Mouse (Mus musculus) lung, postnatal 10 days (tissue): Measurements from ENCODE around the gene Hint2.

Experiments used
- DNase-seq: peaks from one replicate; pipeline ENCODE4 v3.0.0; 2021

Gene Hint2

GRCm38 (mm10) chr4:43656339-43657109 is at the start of gene Hint2:
Gene Hint2 (minus strand): TSS chr4:43656466.
- peak; percentile 97 for DNase-seq

GRCm38 (mm10) chr4:43705991-43706390 is 49.7 kb upstream of the Hint2 start:
- peak; percentile 32 for DNase-seq

GRCm38 (mm10) chr4:43703851-43704250 is 47.6 kb upstream of the Hint2 start:
- DNase-seq = peak; percentile 54

- no peak for DNase-seq
Measured at GRCm38 (mm10) chr4:43703439-43703838, 47.2 kb upstream of the Hint2 start.

GRCm38 (mm10) chr4:43700707-43701106 is 44.4 kb upstream of the Hint2 start, which contains the start of gene Olfr70:
Gene Olfr70 (minus strand): TSS chr4:43700807.
- no peak for DNase-seq

GRCm38 (mm10) chr4:43696561-43696960 is 40.3 kb upstream of the Hint2 start:
- no peak for DNase-seq

- peak; percentile 66 for DNase-seq
Measured at GRCm38 (mm10) chr4:43695249-43695671, 39.0 kb upstream of the Hint2 start.

- no peak for DNase-seq
Measured at GRCm38 (mm10) chr4:43694439-43695248, 38.4 kb upstream of the Hint2 start.

GRCm38 (mm10) chr4:43693806-43694241 is 37.6 kb upstream of the Hint2 start:
- peak; percentile 58 for DNase-seq

GRCm38 (mm10) chr4:43691026-43691425 is 34.8 kb upstream of the Hint2 start:
- DNase-seq = no peak

- no peak for DNase-seq
Measured at GRCm38 (mm10) chr4:43690021-43690420, 33.8 kb upstream of the Hint2 start.

- peak; percentile 38 for DNase-seq
Measured at GRCm38 (mm10) chr4:43679416-43680043, 23.3 kb upstream of the Hint2 start.

- DNase-seq = no peak
Measured at GRCm38 (mm10) chr4:43678541-43678940, 22.3 kb upstream of the Hint2 start.

- DNase-seq = no peak
Measured at GRCm38 (mm10) chr4:43675608-43676007, 19.3 kb upstream of the Hint2 start.

- DNase-seq = no peak
Measured at GRCm38 (mm10) chr4:43674974-43675373, 18.7 kb upstream of the Hint2 start.

GRCm38 (mm10) chr4:43673703-43674102 is 17.4 kb upstream of the Hint2 start:
- DNase-seq = no peak

- DNase-seq = peak; percentile 93
Measured at GRCm38 (mm10) chr4:43672070-43672469, 15.8 kb upstream of the Hint2 start.

- DNase-seq = peak; percentile 85
Measured at GRCm38 (mm10) chr4:43669428-43669794, 13.1 kb upstream of the Hint2 start.

GRCm38 (mm10) chr4:43668782-43669427 is 12.6 kb upstream of the Hint2 start, which contains the start of the genes Tmem8b and Fam221b:
Gene Tmem8b (plus strand): TSS chr4:43668971.
Gene Fam221b (minus strand): TSS chr4:43669145.
- DNase-seq = peak; percentile 94

- DNase-seq = peak; percentile 45
Measured at GRCm38 (mm10) chr4:43666412-43666811, 10.1 kb upstream of the Hint2 start.

GRCm38 (mm10) chr4:43657146-43657545 is 880 bp upstream of the Hint2 start:
- DNase-seq = no peak

- DNase-seq = no peak
Measured at GRCm38 (mm10) chr4:43655656-43656338, 469 bp downstream of the Hint2 start.
